Mouse (Mus musculus) thymus, adult 2 months (tissue): ENCODE measurements around the gene Ptpn1. TPM values are rescaled to one million over a fixed set of nuclear protein-coding genes. Genes with fewer than 3 reads are reported as not detected.
A peak's percentile ranks its signal among the peaks of the same experiment; 100 is the strongest.

ENCODE experiments used
- DNase-seq: peaks from one replicate; pipeline ENCODE4 v3.0.0; 2021
- H3K27ac ChIP-seq: fragments of 200-500 bp; 2 replicates; pipeline ENCODE4 v1.5.1; 2012; ENCODE audit warnings: low read length, control low read depth; ENCODE audit not compliant: control insufficient read depth, insufficient read depth
- H3K27me3 ChIP-seq: fragments of 200-500 bp; 2 replicates; pipeline ENCODE4 v1.6.1; 2012; ENCODE audit warnings: mild to moderate bottlenecking, low read length, moderate library complexity, mixed read lengths; ENCODE audit not compliant: control insufficient read depth, insufficient read depth
- H3K36me3 ChIP-seq: fragments of 200-500 bp; 2 replicates; pipeline ENCODE4 v1.6.1; 2012; ENCODE audit warnings: mild to moderate bottlenecking, low read length, moderate library complexity; ENCODE audit not compliant: control insufficient read depth, insufficient read depth
- H3K4me1 ChIP-seq: fragments of 200-500 bp; replicated peaks from 2 replicates; pipeline ENCODE4 v1.6.1; 2012; ENCODE audit warnings: low read length; ENCODE audit not compliant: control insufficient read depth, insufficient read depth
- H3K4me3 ChIP-seq: fragments of 200-500 bp; 2 replicates; pipeline ENCODE4 v1.5.1; 2012; ENCODE audit warnings: mild to moderate bottlenecking, low read length, control low read depth, moderate library complexity; ENCODE audit not compliant: control insufficient read depth, insufficient read depth
- CTCF ChIP-seq: fragments of 200-500 bp; IDR thresholded peaks from 2 replicates; pipeline ENCODE4 v1.5.1; 2012; ENCODE audit warnings: mild to moderate bottlenecking, control low read depth, low read length, moderate library complexity, borderline replicate concordance; ENCODE audit not compliant: control insufficient read depth, poor library complexity, insufficient read depth; ENCODE audit errors: extremely low read depth
- POLR2A ChIP-seq: fragments of 200-500 bp; IDR thresholded peaks from 2 replicates; pipeline ENCODE4 v1.6.1; 2012; ENCODE audit warnings: mild to moderate bottlenecking, low read length, control low read depth, moderate library complexity; ENCODE audit not compliant: control insufficient read depth, poor library complexity, insufficient read depth; ENCODE audit errors: extremely low read depth
- WGBS: fragments of 180-500 bp; shearing (Covaris S2); methylation state at CpG from one replicate; pipeline ENCODE4 v1.1.7; 2018; 5-methylcytosine and 5-hydroxymethylcytosine counted together
- polyA plus RNA-seq: library from polyadenylated mRNA; depleted of rRNA; stranded (reverse); fragments of >200 nt; gene quantifications from 2 replicates; pipeline ENCODE4 v1.2.3, GENCODE M21; 2012; rRNA removed

Gene Ptpn1
- 97.1 and 97.8 TPM in 2 replicates for polyA plus RNA-seq

DNA sequence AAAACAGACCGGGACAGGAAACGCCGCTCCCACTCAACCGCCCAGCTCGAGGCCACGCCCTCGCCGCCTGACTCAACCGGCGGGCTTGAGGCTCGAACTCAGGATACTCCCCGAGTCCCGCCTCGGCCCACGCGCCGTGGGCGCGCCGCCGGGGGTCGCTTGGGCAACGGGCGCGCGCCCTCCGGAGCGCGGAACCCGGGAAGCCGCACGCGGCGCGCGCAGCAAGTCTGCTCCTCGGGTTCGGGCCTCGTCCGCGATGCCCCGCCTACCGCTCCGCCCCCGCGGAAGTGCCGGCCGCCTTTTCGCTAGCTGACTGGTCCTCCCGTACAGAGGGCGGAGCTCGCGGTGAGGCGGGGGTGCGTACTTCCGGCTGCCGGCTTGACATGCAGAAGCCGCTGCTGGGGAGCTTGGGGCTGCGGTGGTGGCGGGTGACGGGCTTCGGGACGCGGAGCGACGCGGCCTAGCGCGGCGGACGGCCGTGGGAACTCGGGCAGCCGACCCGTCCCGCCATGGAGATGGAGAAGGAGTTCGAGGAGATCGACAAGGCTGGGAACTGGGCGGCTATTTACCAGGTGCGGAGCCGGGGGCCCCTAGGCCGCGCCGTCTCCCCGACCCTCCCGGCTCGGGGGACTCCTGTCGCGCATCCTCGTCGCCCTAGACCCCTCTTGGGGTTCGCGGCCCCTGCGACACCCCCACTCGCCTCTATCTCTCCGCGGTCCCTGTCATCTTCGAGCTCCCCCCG, at the start of gene Ptpn1:
Gene Ptpn1, plus strand, starts transcription at position 73 of the 742 bp plus-strand sequence.
- Histone ChIP-seq H3K27me3 (no peaks in the 10 kb centered on the region), H3K27ac (peak within 1 kb of the TSS; percentile 53; the same call in 1 of the 2 replicates), H3K4me3 (peak within 1 kb of the TSS; percentile 79), H3K4me1 (peaks cover 18% of the 10 kb centered on the region), H3K36me3 (no peaks in the 10 kb centered on the region)
- peak; percentile 99 for DNase-seq
- under 1% methylated on average over 99 of the region's 99 CpGs for WGBS
- peak; percentile 63 for TF ChIP-seq CTCF
- TF ChIP-seq POLR2A: peak; percentile 90

DNA sequence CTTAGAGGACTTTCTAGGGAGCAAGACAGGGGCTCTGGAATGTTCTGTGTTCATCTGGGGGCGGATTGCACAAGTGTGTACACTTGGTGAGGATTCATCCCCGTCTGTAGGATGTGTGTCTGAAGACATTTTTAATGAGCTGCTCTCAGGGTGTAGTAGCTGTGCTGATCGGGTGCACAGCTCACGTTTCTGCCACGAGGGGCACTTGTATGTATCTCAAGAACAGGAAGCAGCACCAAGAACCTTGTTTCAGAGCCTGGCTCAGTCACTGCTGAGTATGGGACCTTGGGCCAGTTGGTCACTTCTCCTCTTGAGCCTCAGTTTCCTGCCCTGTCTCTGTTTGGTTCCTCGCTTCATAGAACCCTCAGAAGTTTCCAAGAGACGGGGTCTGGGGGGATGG, 45.4 kb upstream of the Ptpn1 start:
- TF ChIP-seq POLR2A (no peak), CTCF (no peak)
- Histone ChIP-seq H3K4me3 (no peak overlapping the region), H3K36me3 (no peaks in the 10 kb centered on the region), H3K4me1 (peaks cover 10% of the 10 kb centered on the region), H3K27me3 (no peaks in the 10 kb centered on the region), H3K27ac (no peak overlapping the region)
- no peak for DNase-seq
- WGBS: 53% methylated on average over 7 of the region's 7 CpGs

DNA sequence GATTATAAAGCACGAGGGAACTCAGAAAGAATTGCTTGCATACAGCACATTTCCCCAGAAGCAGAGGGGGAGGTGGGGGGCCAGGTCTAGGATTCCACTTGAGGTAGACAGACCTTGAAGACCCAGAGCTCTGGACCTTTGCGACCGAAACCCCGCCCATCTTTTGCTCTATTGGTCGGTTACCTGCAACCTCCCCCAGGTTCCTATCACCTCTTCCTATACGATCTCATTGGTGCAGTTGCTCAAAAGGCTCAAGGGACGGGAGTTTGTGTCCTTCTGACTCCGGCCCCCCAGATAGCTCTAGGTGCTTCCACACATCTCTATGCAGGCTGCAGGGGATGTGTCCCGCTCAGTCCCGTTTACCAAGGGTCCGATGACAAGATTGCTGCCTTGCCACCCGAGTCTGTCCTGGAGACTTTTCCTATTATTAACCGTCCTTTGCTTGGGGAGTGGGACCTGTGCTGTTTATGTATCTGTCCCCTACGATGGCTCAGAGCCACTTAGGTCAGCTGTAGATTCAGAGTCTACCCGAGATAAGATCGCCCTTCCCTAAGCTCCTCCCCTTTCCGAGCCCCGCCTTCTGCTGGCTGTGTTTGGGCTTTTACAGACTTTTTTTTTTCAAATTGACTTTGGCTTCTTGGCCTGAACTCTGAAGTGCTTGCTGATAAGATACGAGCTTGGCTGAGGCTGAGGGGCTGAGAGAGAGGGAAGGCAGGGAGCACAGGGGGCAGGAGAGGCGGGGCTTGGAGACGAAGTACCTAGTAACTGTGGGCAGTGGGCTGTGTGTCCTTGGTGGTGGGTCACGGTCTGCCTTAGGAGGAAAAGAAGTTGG, 44.1 kb upstream of the Ptpn1 start:
- Histone ChIP-seq H3K36me3 (no peaks in the 10 kb centered on the region), H3K27me3 (no peaks in the 10 kb centered on the region), H3K27ac (no peak overlapping the region), H3K4me3 (peak overlapping the region; percentile 25; the same call in 1 of the 2 replicates), H3K4me1 (peaks cover 10% of the 10 kb centered on the region)
- WGBS: 22% methylated on average over 22 of the region's 22 CpGs
- peak; percentile 41 for DNase-seq
- TF ChIP-seq POLR2A (no peak), CTCF (no peak)

DNA sequence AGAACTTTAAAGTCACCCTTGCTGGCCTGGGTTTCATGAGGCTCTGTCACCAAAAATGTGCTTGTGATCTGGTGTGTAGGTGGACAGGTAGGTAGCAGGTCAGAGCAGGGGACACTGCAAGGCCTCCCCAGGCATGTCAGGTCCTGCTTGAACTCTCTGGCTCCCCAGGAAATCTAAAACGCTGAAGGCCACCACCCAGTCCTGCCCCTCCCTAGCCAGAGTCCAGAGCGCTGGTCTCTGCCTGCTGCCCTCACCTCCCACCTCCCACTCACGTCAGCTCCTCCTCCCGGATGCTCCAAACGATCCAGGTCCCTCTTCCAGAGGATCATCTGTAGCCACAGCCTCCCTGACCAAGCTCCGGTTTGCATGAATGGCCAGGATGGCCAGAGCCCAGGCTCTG, 43.0 kb upstream of the Ptpn1 start:
- Histone ChIP-seq H3K4me1 (peaks cover 10% of the 10 kb centered on the region), H3K27me3 (no peaks in the 10 kb centered on the region), H3K4me3 (no peak overlapping the region), H3K27ac (no peak overlapping the region), H3K36me3 (no peaks in the 10 kb centered on the region)
- no peak for TF ChIP-seq POLR2A
- no peak for TF ChIP-seq CTCF
- DNase-seq: no peak
- 93% methylated on average over 6 of the region's 6 CpGs for WGBS

DNA sequence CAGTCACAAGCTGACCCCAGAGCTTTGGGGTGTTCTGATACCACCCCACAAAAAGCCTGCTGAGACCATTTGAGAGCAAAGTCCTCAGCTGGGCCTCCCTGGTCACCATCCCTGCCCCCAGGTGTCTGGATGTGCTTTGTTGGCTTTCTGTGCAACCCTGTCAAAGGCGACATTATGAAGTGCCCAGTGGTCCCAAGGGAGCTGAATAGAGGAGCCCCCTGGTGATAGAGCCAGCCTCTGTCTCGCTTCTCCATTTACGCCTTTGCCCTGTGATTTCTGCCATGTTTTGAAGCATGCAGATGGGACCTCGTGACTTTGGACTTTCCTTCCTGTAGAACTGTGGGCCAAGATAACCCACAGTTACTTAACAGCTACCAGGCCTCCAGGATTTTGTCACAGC, 42.0 kb upstream of the Ptpn1 start:
- no peak overlapping the region for H3K27ac ChIP-seq
- no peak overlapping the region for H3K4me3 ChIP-seq
- WGBS: 75% methylated on average over 4 of the region's 4 CpGs
- no peaks in the 10 kb centered on the region for H3K27me3 ChIP-seq
- DNase-seq: no peak
- no peaks in the 10 kb centered on the region for H3K36me3 ChIP-seq
- TF ChIP-seq POLR2A: no peak
- no peak for TF ChIP-seq CTCF
- H3K4me1 ChIP-seq: peaks cover 10% of the 10 kb centered on the region

DNA sequence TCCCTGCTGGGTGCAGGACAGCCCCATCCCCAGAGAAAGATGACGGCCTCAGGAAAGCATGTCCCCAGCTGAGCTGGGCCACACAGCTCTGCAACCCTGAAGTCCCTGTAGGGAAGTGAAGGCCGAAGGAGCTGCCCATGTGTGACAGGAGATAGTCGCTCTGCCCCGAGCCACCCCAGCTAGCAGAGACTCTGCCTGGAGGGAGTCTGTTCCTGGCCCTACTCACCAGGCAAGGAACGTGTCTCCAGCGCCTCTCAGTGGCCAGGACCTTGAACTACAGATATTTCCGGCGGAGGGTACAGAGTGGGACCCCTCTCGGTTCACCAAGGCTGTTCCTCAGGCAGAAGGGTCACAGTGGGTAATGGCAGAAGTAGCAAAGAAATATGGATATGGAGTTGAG, 39.9 kb upstream of the Ptpn1 start:
- no peak for TF ChIP-seq POLR2A
- TF ChIP-seq CTCF: peak; percentile 76; the same call in 1 of the 2 replicates
- Histone ChIP-seq H3K36me3 (no peaks in the 10 kb centered on the region), H3K27me3 (no peaks in the 10 kb centered on the region), H3K4me3 (no peak overlapping the region), H3K27ac (no peak overlapping the region), H3K4me1 (peaks cover 10% of the 10 kb centered on the region)
- peak; percentile 64 for DNase-seq
- WGBS: 14% methylated on average over 9 of the region's 9 CpGs

DNA sequence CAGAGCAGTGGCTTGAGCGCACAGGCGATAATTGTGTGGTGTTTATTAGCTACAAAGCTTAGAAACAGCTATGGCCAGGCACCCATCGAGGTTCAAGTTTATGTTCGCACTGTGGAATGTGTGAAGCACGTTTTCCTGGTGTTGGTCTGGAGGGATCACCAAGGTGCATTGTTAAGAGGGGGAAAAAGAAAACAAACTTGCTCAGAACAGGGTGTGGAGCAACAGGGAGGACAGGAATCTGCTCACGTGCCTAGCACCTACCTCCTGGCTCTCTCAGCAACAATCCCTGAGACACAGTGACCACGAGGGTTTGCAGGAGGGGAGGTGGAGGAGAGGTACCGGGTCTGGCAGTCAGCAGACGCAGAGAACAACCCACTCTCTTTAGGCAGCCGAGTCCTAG, 38.2 kb upstream of the Ptpn1 start:
- Histone ChIP-seq H3K27ac (no peak overlapping the region), H3K27me3 (no peaks in the 10 kb centered on the region), H3K36me3 (no peaks in the 10 kb centered on the region), H3K4me3 (no peak overlapping the region), H3K4me1 (no peaks in the 10 kb centered on the region)
- WGBS: 85% methylated on average over 10 of the region's 10 CpGs
- DNase-seq: no peak
- TF ChIP-seq POLR2A: no peak
- TF ChIP-seq CTCF: no peak
